Mouse (Mus musculus) limb, embryonic 12.5 days (tissue): ENCODE results near the gene Slit1. TPM values are rescaled to one million over a fixed set of nuclear protein-coding genes. Genes with fewer than 3 reads are reported as not detected.
A peak's percentile ranks its signal among the peaks of the same experiment; 100 is the strongest.

Experiments
- ATAC-seq: fragments of 200-750 bp; cut with Nextera tagmentation; 2 replicates; pipeline ENCODE4 v1.8.0; 2017; ENCODE audit warnings: low read depth, moderate TSS enrichment; ENCODE audit not compliant: insufficient number of reproducible peaks, insufficient read depth, low FRiP score, low TSS enrichment
- H3K27ac ChIP-seq: fragments of 300-500 bp; sonication (generic); 2 replicates; pipeline ENCODE4 v1.5.1; 2016; ENCODE audit warnings: mild to moderate bottlenecking, moderate library complexity
- H3K27me3 ChIP-seq: fragments of 300-500 bp; sonication (generic); 2 replicates; pipeline ENCODE4 v1.6.1; 2016; ENCODE audit warnings: mild to moderate bottlenecking, moderate library complexity
- H3K36me3 ChIP-seq: fragments of 300-500 bp; sonication (generic); 2 replicates; pipeline ENCODE4 v1.6.1; 2016; ENCODE audit warnings: mild to moderate bottlenecking, moderate library complexity
- H3K4me1 ChIP-seq: fragments of 300-500 bp; sonication (generic); replicated peaks from 2 replicates; pipeline ENCODE4 v1.6.1; 2016
- H3K4me2 ChIP-seq: fragments of 300-500 bp; sonication (generic); 2 replicates; pipeline ENCODE4 v1.6.1; 2016; ENCODE audit warnings: mild to moderate bottlenecking, moderate library complexity
- H3K4me3 ChIP-seq: fragments of 300-500 bp; sonication (generic); replicated peaks from 2 replicates; pipeline ENCODE4 v1.5.1; 2016; ENCODE audit warnings: mild to moderate bottlenecking
- H3K9ac ChIP-seq: fragments of 300-500 bp; sonication (generic); replicated peaks from 2 replicates; pipeline ENCODE4 v1.6.1; 2016; ENCODE audit warnings: mild to moderate bottlenecking, moderate library complexity
- H3K9me3 ChIP-seq: fragments of 300-500 bp; sonication (generic); 2 replicates; pipeline ENCODE4 v1.6.1; 2016; ENCODE audit warnings: mild to moderate bottlenecking, moderate library complexity
- WGBS: fragments of 180-500 bp; shearing (Covaris S2); methylation state at CpG from one replicate; pipeline ENCODE4 v1.1.7; 2016; 5-methylcytosine and 5-hydroxymethylcytosine counted together
- polyA plus RNA-seq: library from polyadenylated mRNA; unstranded; fragments of >200 nt; fragmentation: Nextera tagmentation; extraction: Ambion mirVana; gene quantifications from 2 replicates; pipeline ENCODE4 v1.2.1, GENCODE M21; 2016

The Slit1 gene
- polyA plus RNA-seq, 1 experiment from 2014 or later, result 0.40 TPM

DNA sequence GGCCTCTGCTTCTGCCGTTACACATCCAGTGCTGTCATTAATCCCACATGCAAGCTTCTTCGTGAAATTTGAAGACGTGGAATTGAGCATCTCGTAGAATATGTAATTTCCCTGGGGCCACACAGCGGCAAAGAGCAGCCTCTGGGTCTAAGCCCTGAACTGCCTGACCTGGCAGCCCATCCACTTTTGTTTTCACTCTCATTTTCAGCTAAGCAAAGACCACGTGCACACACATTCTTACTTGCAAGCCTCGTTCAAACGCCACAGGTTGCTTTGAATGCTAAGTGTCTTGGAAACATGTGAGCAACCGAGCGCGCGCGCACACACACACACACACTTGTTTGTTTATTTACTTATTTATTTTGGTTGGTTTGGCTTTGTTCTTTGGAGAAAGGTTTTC lies 126.4 kb downstream of the Slit1 start:
- ATAC-seq, result no peak
- WGBS, result 71% methylated on average over 13 of the region's 13 CpGs

DNA sequence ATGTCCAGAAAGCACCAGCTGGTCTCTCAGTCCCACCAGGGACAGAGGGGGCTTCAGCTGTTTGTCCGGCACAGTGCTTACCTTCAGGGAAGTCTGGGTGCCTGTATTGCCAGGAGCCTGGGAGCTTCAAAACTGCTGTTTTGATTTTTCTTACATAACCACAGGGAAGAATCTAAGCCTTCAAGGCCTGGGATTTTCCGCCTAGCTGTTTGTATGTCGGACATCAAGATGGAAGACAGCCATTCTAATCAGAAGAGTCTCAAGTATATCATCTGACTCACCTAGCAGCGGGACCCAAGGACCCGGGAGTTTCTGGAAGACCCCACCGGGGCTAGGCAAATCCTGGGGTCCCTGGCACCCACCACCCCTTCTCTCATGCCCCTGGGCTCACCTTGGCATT lies 127.2 kb downstream of the Slit1 start:
- peaks cover 32% of the 10 kb centered on the region for H3K27me3 ChIP-seq
- no peak for ATAC-seq
- no peak overlapping the region for H3K9ac ChIP-seq
- no peak overlapping the region for H3K27ac ChIP-seq
- no peaks in the 10 kb centered on the region for H3K36me3 ChIP-seq
- no peak overlapping the region for H3K4me3 ChIP-seq
- peaks cover 56% of the 10 kb centered on the region for H3K4me1 ChIP-seq
- 80% methylated on average over 6 of the region's 6 CpGs for WGBS
- no peak overlapping the region for H3K4me2 ChIP-seq
- no peaks in the 10 kb centered on the region for H3K9me3 ChIP-seq

More for the DNA sequence above, 126.4 kb downstream of the Slit1 start:
- no peaks in the 10 kb centered on the region for H3K36me3 ChIP-seq
- H3K27ac ChIP-seq, result no peak overlapping the region
- H3K4me2 ChIP-seq, result no peak overlapping the region
- no peaks in the 10 kb centered on the region for H3K9me3 ChIP-seq
- no peak overlapping the region for H3K4me3 ChIP-seq
- H3K27me3 ChIP-seq, result peaks cover 32% of the 10 kb centered on the region
- peaks cover 56% of the 10 kb centered on the region for H3K4me1 ChIP-seq
- no peak overlapping the region for H3K9ac ChIP-seq

DNA sequence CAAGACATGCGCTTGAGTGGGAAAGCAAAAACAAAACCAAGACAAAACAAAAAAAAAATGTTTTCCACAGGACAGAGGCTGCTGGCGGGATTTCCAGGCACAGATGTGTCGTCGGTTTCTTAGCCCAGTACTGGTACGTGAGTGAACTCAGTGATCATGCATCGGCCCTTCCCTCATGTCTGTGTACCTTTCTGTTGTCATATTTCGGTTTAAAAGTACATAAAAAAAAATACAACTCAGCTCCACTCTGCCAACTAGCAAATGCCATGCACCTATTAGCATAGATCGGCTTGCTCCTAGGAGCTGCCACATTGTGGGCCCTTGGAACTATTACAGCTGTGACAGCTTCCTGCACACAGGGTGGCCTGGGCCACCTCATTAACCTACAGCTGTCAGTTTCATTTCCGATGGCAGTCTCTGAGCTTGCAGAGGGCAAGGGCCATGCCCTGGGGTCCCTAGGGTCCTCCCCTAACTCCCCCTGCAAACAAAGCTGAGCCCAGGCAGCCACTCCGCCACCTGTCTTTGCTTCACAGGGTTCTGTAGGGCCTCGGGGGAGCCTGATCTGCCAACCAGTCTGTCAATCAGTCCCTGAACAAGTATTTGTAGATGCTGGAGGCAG lies 127.8 kb downstream of the Slit1 start:
- H3K27ac ChIP-seq, result no peak overlapping the region
- WGBS, result 50% methylated on average over 11 of the region's 11 CpGs
- peaks cover 30% of the 10 kb centered on the region for H3K27me3 ChIP-seq
- no peak overlapping the region for H3K9ac ChIP-seq
- H3K9me3 ChIP-seq, result peaks cover 2% of the 10 kb centered on the region; the same call in 1 of the 2 replicates
- H3K4me1 ChIP-seq, result peaks cover 56% of the 10 kb centered on the region
- H3K36me3 ChIP-seq, result no peaks in the 10 kb centered on the region
- no peak overlapping the region for H3K4me3 ChIP-seq
- no peak overlapping the region for H3K4me2 ChIP-seq
- ATAC-seq, result no peak

DNA sequence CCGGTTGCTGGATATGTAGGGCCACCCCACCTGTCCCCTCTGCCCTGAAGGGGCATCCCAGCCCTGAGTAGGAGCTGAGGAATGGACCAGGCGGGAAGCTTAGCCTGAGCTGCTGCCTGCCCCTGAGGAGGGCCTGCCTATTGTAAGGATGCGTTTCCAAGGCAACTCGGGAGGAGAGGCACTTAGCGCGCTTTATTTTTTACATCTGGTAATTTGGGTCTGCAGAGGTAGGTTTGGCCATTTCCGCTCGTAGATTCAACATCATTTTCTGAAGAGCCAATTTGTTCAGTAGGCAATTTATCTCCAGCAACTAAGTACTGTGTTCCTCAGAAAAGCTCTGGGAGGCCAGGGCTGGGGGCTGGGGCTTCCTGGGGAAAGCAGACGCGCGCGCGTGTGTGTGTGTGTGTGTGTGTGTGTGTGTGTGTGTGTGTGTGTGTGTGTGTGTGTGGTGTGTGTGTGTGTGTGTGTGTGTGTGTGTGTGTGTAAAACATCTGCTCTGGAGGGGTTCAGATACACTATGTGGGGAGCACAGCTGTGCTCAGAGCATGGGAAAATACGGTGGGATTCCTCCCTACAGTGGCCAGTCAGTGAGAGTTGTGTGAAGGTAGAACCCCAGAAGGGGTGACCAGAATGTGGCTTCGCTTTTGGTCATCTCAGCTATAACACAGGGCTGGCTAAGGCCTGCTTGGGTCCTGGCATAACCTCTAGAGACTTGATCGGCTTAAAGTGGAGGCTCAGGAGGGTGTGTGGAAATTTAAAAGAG lies 130.0 kb downstream of the Slit1 start:
- Histone ChIP-seq H3K4me1 (peaks cover 50% of the 10 kb centered on the region), H3K9me3 (peaks cover 4% of the 10 kb centered on the region; the same call in 1 of the 2 replicates), H3K4me2 (peak overlapping the region; percentile 22), H3K27me3 (peaks cover 27% of the 10 kb centered on the region), H3K9ac (no peak overlapping the region), H3K4me3 (no peak overlapping the region), H3K27ac (0 out of 2 replicates have a peak overlapping the region, but pooled peaks have one; percentile 4), H3K36me3 (no peaks in the 10 kb centered on the region)
- 28% methylated on average over 16 of the region's 16 CpGs for WGBS
- peak; percentile 45; the same call in 1 of the 2 replicates for ATAC-seq

DNA sequence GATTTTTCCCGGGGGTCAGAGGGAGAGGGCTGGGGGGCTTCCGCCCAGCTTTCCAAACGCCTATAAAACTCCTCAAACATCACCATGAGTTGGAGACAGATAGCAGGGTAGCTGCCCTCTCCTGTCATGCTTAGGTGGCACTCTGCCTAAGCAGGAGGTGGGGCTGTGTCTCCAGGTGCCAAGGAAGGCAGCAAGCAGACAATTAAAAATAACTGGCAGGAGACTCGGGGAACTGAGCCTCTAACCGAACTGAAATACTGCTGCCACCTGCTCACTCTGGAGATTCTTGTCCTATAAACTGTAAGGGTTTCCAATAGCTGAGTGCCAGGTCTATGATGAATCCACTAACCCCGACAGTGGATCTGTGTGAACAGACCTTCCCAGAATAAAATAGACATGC lies 131.8 kb downstream of the Slit1 start:
- H3K27ac ChIP-seq, result no peak overlapping the region
- H3K9me3 ChIP-seq, result peaks cover 4% of the 10 kb centered on the region; the same call in 1 of the 2 replicates
- WGBS, result 69% methylated on average over 6 of the region's 6 CpGs
- H3K4me2 ChIP-seq, result no peak overlapping the region
- no peak overlapping the region for H3K4me3 ChIP-seq
- peaks cover 34% of the 10 kb centered on the region for H3K4me1 ChIP-seq
- H3K36me3 ChIP-seq, result no peaks in the 10 kb centered on the region
- H3K27me3 ChIP-seq, result peaks cover 23% of the 10 kb centered on the region
- H3K9ac ChIP-seq, result no peak overlapping the region
- ATAC-seq, result no peak

DNA sequence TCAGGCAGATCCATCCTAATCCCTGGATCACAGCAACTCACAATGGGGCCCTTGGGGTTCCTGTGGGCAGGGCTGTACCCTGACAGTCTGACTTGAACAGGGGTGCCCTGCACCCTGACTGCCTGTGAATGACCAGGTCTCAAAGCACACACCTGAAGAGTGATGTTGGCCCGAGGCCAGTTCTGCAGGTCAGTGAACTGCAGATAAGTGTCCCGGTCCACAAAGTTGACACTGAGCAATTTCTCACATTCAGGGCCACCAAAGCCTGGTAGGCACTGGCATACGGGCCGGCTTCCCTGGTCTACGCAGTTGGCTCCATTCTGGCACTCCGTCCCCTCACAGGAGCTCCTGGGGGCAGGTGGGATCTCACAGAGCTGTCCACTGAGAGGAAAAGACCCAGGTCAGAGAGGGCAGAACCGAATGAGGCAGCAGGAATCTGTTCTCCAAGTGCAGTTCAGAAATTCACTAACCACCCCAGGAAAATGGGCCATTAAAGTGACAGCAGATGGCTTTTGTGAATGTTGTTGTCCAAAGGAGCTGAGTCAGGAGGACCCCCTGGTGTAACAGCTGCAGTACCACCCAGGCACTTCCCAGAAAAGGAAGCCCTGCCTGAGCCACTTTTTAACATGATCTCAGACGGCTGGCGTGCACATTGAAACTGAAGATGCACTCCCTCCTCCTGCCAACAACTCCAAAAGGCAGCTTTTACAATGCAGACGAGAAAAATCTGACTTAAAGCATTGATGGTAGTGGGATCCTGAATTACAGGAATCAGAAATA lies 137.1 kb downstream of the Slit1 start:
- H3K9ac ChIP-seq, result no peak overlapping the region
- no peaks in the 10 kb centered on the region for H3K4me1 ChIP-seq
- no peak overlapping the region for H3K4me2 ChIP-seq
- no peak overlapping the region for H3K27ac ChIP-seq
- peaks cover 4% of the 10 kb centered on the region; the same call in 1 of the 2 replicates for H3K9me3 ChIP-seq
- no peak overlapping the region for H3K4me3 ChIP-seq
- ATAC-seq, result no peak
- no peaks in the 10 kb centered on the region for H3K27me3 ChIP-seq
- WGBS, result 78% methylated on average over 10 of the region's 10 CpGs
- no peaks in the 10 kb centered on the region for H3K36me3 ChIP-seq

DNA sequence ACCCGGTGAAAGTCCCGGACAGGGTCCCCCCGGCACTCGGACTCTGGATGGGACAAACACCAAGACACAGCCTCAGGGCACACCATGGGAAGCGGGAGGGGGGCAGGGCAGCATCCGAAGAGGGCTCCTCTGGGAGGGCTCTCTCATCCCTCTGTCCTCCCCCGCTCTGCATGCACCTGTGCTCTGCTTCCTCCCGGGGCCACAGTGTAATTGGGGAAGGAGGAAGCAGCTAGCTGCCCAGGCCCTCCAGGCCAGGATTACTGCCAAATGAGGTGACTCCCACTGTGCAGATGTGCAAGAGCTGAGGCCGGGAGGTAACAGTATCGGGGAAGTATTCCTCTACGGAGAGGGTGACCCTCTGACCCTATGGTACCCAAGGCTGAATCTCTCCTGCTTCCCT lies 142.8 kb downstream of the Slit1 start:
- Histone ChIP-seq H3K4me2 (no peak overlapping the region), H3K4me1 (no peaks in the 10 kb centered on the region), H3K9me3 (no peaks in the 10 kb centered on the region), H3K36me3 (no peaks in the 10 kb centered on the region), H3K9ac (no peak overlapping the region), H3K4me3 (no peak overlapping the region), H3K27ac (no peak overlapping the region), H3K27me3 (no peaks in the 10 kb centered on the region)
- no peak for ATAC-seq
- WGBS, result 59% methylated on average over 11 of the region's 11 CpGs

DNA sequence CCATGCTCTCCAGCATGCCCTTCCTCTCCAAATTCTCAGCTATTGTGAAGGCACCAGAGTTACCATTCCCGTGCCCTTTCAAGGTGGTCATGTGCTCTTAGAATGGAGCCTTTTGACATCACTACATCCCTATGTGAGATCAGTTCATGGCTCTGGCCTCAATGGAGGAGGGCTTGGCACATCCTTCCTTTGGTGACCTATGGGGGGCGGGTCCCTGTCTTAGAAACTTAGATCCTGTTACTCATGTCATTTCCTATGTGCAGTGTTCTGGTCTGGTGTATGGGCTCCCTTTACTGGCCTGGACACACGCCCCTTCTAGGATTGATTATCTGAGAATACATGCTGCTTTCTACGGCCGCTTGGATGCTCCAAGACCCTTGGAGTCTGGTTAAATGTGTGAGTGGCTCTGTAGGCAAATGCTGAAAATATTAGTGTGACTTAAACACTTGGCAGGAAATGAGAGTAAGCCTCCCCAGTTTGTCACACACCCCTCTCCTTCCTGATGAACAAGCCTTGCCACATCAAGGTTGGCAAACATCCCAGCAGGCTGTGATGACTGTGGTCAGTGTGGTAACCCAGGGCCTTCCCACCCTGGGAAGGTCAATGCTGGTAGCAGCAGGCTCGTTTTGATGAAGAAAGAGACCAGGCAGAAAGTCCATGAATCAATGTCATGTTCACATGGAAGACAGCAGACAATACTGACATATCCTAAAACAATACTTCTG lies 146.1 kb downstream of the Slit1 start:
- Histone ChIP-seq H3K9me3 (no peaks in the 10 kb centered on the region), H3K27me3 (no peaks in the 10 kb centered on the region), H3K27ac (no peak overlapping the region), H3K9ac (no peak overlapping the region), H3K4me3 (no peak overlapping the region), H3K4me1 (no peaks in the 10 kb centered on the region), H3K36me3 (no peaks in the 10 kb centered on the region), H3K4me2 (no peak overlapping the region)
- no peak for ATAC-seq
- WGBS, result 87% methylated on average over 6 of the region's 6 CpGs

DNA sequence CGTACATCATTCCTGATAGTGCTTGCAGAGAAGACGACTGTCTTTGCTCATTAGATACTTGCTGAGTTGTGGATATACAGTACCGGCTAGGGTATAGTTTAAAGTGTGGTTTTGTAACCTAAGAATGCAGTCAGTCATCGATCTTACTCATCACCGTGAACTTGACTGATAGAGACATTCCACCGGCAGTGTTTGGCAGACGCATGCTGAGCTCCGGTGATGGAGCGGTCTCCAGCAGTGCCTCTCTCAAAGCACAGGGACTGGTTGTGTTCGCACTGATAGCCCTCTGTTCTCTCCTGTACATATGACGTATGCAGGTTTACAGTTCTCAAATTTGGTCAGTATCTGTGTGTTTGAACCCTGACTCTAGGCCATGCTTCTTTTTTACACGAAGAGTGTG lies 151.7 kb downstream of the Slit1 start:
- no peak overlapping the region for H3K4me3 ChIP-seq
- H3K9me3 ChIP-seq, result no peaks in the 10 kb centered on the region
- no peaks in the 10 kb centered on the region for H3K27me3 ChIP-seq
- 86% methylated on average over 12 of the region's 12 CpGs for WGBS
- no peaks in the 10 kb centered on the region for H3K4me1 ChIP-seq
- no peak overlapping the region for H3K9ac ChIP-seq
- H3K4me2 ChIP-seq, result no peak overlapping the region
- no peaks in the 10 kb centered on the region for H3K36me3 ChIP-seq
- H3K27ac ChIP-seq, result no peak overlapping the region
- no peak for ATAC-seq

DNA sequence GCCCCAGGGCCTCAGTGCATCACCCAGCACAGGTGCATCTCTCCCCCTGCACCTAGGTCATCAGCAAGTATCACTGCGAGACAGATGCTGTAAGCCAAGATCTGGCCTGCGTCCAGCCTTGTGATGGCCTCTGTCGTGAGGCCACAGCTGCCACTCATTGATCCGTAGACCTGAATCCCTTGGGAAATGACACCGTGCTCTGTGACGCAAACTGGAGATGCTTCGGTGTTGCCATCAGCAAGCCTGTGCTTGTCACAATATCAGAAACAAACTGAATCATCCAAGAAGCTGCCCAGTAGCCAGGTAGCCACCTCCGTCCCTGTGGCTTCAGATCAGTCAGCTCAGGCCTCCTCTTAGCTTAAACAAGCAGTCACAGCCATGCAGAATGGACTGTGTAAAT lies 153.8 kb downstream of the Slit1 start:
- H3K9ac ChIP-seq, result no peak overlapping the region
- H3K27ac ChIP-seq, result no peak overlapping the region
- no peaks in the 10 kb centered on the region for H3K9me3 ChIP-seq
- H3K4me1 ChIP-seq, result no peaks in the 10 kb centered on the region
- no peaks in the 10 kb centered on the region for H3K27me3 ChIP-seq
- WGBS, result 86% methylated on average over 8 of the region's 8 CpGs
- H3K36me3 ChIP-seq, result peaks cover 13% of the 10 kb centered on the region
- H3K4me2 ChIP-seq, result no peak overlapping the region
- H3K4me3 ChIP-seq, result no peak overlapping the region
- no peak for ATAC-seq

DNA sequence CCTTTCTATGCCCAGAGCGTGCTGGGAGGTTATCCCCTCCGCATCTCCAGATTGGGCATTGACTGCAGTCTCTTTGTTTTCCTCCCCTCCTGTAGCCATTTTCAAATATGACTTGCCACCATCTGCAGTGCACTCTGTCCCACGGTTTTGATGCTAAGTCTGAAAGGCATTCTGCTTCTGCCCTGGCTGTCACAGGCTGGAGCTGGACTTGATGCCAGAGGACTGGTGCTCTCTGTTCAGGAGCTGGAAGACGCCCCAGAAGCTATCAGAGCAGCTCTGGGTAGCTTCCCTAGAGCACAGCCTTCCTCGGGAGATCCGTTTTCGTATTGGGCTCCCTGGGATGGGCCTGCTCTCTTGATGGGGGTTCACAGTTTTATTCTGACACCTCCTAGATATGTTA lies 154.4 kb downstream of the Slit1 start:
- H3K4me3 ChIP-seq, result no peak overlapping the region

More for the DNA sequence above, 154.4 kb downstream of the Slit1 start:
- no peak for ATAC-seq
- WGBS, result 87% methylated on average over 7 of the region's 7 CpGs
- Histone ChIP-seq H3K36me3 (peaks cover 19% of the 10 kb centered on the region), H3K4me2 (no peak overlapping the region), H3K4me1 (no peaks in the 10 kb centered on the region), H3K27me3 (no peaks in the 10 kb centered on the region), H3K9me3 (no peaks in the 10 kb centered on the region), H3K9ac (no peak overlapping the region), H3K27ac (no peak overlapping the region)
